Mouse (Mus musculus): Measurements from ENCODE around the gene Galnt2.

DNA sequence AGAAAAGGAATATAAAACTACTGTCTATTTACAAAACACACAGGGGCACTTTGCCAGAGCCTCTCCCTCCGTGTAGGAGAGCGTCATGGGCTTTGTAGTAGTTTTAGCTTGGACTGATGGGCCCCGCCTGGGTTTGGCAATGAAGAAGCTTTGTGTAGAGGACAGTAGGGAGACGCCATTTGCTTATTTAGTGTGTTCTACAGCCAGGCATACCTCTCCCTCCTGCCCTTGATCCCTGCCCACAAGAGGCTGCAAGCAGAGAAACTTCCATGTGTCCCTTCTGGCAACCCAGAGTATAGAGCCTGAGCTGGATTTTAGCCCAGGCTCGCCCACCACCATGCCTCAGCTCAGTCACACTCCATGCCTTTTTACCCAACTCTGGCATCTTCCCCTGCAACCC lies 49.4 kb upstream of the Galnt2 start:
- no peak for TF ChIP-seq CTCF (IDR thresholded peaks at IDR 0.05; ENCODE audit: low read depth)
- no peak for TF ChIP-seq EP300 (IDR thresholded peaks at IDR 0.05; ENCODE audit: low read depth)

All from heart, postnatal 0 days (tissue).